ENCODE assay signal across 1 mouse cellular context in the genomic region with DNA sequence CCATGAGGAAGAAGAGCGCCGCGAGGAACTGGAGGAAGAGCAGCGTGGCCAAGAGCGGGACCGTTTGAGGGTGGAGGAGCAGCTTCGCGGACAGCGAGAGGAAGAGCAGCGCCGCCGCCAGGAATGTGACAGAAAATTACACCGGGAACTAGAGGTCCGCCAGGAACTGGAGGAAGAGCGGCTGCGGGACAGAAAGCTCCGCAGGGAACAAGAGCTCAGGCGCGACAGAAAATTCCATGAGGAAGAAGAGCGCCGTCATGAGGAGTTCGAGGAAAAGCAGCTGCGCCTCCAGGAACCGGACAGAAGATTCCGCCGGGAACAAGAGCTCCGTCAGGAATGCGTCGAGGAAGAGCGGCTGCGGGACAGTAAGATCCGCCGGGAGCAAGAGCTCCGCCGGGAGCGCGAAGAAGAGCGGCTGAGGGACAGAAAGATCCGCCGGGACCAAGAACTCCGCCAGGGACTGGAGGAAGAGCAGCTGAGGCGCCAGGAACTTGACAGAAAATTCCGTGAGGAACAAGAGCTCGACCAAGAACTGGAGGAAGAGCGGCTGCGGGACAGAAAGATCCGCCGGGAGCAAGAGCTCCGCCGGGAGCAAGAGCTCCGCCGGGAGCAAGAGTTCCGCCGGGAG.
TF ChIP-seq lines count a peak whose summit lies in the region.

No protein-coding gene starts in this region.

TF ChIP-seq in C2C12, 6 proteins besides CTCF, POLR2A, EP300 and RAD21:
- TF ChIP-seq MAX (IDR thresholded peaks at IDR 0.05) (peak; percentile 66), MYOG (IDR thresholded peaks at IDR 0.05; ENCODE audit: control insufficient read depth, extremely low read depth, insufficient read length) (no peak)
